Mouse (Mus musculus) bone marrow, adult 2 months (tissue): ENCODE measurements around the gene Pard6b. TPM values are rescaled to one million over a fixed set of nuclear protein-coding genes. Genes with fewer than 3 reads are reported as not detected.

Experiments used
- H3K27ac ChIP-seq: fragments of 200-500 bp; 2 replicates; pipeline ENCODE4 v1.5.1; 2012; ENCODE audit warnings: low read depth, mild to moderate bottlenecking, control low read depth, inconsistent platforms, low read length; ENCODE audit not compliant: control insufficient read depth, poor library complexity, insufficient read depth
- H3K4me1 ChIP-seq: fragments of 200-500 bp; 2 replicates; pipeline ENCODE4 v1.6.1; 2011; ENCODE audit warnings: low read length; ENCODE audit not compliant: control insufficient read depth, insufficient read depth
- H3K4me3 ChIP-seq: fragments of 200-500 bp; replicated peaks from 2 replicates; pipeline ENCODE3; 2011; ENCODE audit warnings: mild to moderate bottlenecking, low read depth, low read length, control low read depth; ENCODE audit not compliant: control insufficient read depth
- CTCF ChIP-seq: fragments of 200-500 bp; IDR thresholded peaks from 2 replicates; pipeline ENCODE4 v1.5.1; 2011; ENCODE audit warnings: low read length, control low read depth; ENCODE audit not compliant: control insufficient read depth, insufficient read depth
- POLR2A ChIP-seq: fragments of 200-500 bp; IDR thresholded peaks from 2 replicates; pipeline ENCODE4 v1.6.1; 2011; ENCODE audit warnings: low read depth, mild to moderate bottlenecking, control low read depth, low read length, borderline replicate concordance; ENCODE audit not compliant: control insufficient read depth
- WGBS: fragments of 180-500 bp; shearing (Covaris S2); methylation state at CpG from one replicate; pipeline ENCODE4 v1.1.7; 2018; 5-methylcytosine and 5-hydroxymethylcytosine counted together
- polyA plus RNA-seq: library from polyadenylated mRNA; stranded (reverse); fragments of >200 nt; gene quantifications from 2 replicates; pipeline ENCODE4 v1.2.4, GENCODE M21; 2011; ENCODE audit warnings: low replicate concordance; ENCODE audit not compliant: missing spikeins, insufficient read depth, insufficient read length

Pard6b gene
- polyA plus RNA-seq, 1 experiment: not detected

DNA sequence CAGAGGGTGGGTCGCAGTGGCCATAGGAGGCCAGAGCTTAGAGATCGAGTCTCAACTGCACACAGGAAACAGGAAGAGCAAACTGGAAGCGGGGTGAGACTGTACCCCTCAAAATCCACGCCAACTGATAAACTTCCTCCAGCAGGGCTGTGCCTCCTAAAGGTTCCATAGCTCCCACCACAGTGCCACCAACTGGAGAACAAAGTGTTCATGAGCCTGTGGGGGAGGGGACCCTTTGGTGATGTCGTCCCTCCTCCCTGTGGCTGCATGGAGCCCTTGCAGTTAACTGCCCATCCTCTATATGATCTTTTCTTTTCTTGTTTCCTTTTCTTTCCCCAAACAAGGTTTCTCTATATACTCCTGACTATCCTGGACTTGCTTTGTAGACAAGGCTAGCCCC, 32.9 kb downstream of the Pard6b start:
- Histone ChIP-seq H3K4me3 (no peak overlapping the region), H3K27ac (no peak overlapping the region), H3K4me1 (no peaks in the 10 kb centered on the region)
- WGBS: 15% methylated on average over 5 of the region's 5 CpGs
- TF ChIP-seq CTCF: no peak
- TF ChIP-seq POLR2A: no peak

DNA sequence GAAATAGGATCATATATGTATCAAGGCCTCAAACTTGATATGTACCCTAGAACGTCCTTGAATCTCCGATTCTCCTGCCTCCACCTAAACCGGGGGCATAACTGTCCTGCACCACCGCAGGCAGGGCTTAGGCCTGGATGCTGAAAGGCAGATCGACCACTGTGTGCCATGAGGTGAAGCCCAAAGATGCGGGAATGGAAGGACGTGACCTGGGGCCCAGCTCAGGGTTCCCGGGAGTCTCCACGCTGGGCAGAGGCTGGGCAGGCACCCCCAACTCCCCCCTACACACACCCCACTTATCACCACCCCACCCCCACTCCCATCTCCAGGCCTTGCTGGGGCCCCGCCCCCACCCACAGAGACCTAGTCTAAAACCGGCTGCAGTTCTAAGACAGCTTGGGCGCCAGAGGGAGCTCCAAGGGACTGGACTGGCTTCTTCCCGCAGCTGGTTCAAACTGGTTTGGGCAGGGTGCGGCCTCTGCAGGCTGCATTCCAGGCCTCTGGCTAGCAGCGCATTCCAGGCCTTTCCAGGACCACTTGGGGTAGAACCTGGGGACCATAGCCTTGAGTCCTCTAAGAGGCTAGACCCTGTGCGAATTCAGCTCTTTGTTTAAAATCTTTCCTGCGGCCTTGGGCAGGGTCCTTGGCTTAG, 34.0 kb downstream of the Pard6b start:
- TF ChIP-seq POLR2A (no peak), CTCF (no peak; the same call in 1 of the 2 replicates)
- WGBS: 45% methylated on average over 17 of the region's 17 CpGs
- no peaks in the 10 kb centered on the region for H3K4me1 ChIP-seq

DNA sequence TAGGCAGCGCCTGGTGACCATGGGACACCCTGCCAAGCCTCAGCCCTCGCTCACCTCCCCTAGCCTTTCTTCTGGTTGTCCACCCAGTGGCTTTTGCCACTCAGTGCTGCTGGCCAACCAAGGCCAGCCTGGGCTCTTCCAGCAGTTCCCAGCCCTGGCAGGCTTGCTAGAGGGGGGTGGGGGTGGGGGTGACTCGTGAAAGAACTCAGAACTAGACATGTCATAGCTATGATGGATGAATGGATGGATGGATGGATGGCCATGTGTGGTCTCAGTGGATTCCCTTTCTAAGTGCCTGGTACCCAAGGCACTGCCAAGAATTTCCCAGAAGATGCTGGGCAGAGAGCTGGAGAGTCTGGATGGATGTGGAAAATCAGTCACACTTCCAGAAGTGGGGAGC, 35.0 kb downstream of the Pard6b start:
- Histone ChIP-seq H3K4me3 (no peak overlapping the region), H3K4me1 (no peaks in the 10 kb centered on the region), H3K27ac (no peak overlapping the region)
- TF ChIP-seq CTCF (no peak), POLR2A (no peak)
- WGBS: 86% methylated on average over 3 of the region's 3 CpGs

More for the DNA sequence above, 34.0 kb downstream of the Pard6b start:
- H3K4me3 ChIP-seq: no peak overlapping the region
- H3K27ac ChIP-seq: no peak overlapping the region

GRCm38 (mm10) chr2:168117147-168117546, 36.3 kb downstream of the Pard6b start:
- WGBS: under 1% methylated on average over 37 of the region's 37 CpGs
- Histone ChIP-seq H3K27ac (no peak overlapping the region), H3K4me3 (peak overlapping the region; percentile 57), H3K4me1 (no peaks in the 10 kb centered on the region)
- TF ChIP-seq CTCF (peak; percentile 69), POLR2A (no peak)

DNA sequence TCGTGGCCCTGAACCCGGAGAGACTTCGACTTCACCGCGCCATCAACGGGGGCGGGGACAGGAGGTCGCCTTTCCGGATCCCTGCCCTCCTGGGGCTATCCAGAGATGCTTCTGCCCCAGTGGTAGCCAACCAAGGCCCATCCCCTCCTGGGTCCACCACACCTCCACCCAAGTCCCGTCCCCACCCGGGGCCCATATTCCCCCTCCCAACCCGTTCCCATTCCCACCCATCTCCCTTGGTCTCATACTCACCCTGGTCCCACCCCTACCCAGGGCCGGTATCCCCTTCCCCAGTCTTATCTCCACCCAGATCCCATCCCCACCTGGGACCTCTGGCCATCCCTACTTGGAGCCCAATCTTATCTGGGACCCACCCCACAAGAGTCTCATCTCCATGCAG, 36.7 kb downstream of the Pard6b start:
- H3K4me1 ChIP-seq: no peaks in the 10 kb centered on the region
- H3K4me3 ChIP-seq: peak overlapping the region; percentile 57
- 2% methylated on average over 13 of the region's 13 CpGs for WGBS
- H3K27ac ChIP-seq: no peak overlapping the region
- TF ChIP-seq POLR2A (no peak), CTCF (no peak)

GRCm38 (mm10) chr2:168117967-168118366, 37.2 kb downstream of the Pard6b start:
- Histone ChIP-seq H3K4me3 (no peak overlapping the region), H3K27ac (no peak overlapping the region), H3K4me1 (no peaks in the 10 kb centered on the region)
- TF ChIP-seq CTCF: no peak
- no peak for TF ChIP-seq POLR2A
- 6% methylated on average over 16 of the region's 16 CpGs for WGBS

DNA sequence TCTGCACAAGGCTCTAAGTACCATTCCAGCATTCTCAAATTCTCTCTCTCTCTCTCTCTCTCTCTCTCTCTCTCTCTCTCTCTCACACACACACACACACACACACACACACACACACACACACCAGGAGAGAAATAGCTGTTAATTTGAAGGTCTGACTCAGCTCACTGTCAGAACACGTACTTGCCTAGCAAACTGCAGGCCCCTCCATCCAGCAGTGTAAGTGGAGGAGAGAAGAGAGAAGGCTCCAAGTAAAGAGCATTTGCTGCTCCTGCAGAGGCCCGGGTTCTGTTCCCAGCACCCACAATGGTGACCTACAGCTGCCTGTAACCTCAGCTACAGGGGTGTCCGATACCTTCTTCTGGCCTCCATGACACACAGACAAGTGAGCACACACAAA, 37.7 kb downstream of the Pard6b start:
- 57% methylated on average over 3 of the region's 3 CpGs for WGBS
- TF ChIP-seq POLR2A: no peak
- TF ChIP-seq CTCF: no peak
- no peak overlapping the region for H3K4me3 ChIP-seq
- no peak overlapping the region for H3K27ac ChIP-seq
- H3K4me1 ChIP-seq: no peaks in the 10 kb centered on the region

- Histone ChIP-seq H3K27ac (no peak overlapping the region), H3K4me1 (no peaks in the 10 kb centered on the region), H3K4me3 (no peak overlapping the region)
- no peak for TF ChIP-seq CTCF
- no peak for TF ChIP-seq POLR2A
- 4% methylated on average over 12 of the region's 12 CpGs for WGBS
Measured at GRCm38 (mm10) chr2:168119123-168119522, 38.3 kb downstream of the Pard6b start.

- Histone ChIP-seq H3K27ac (no peak overlapping the region), H3K4me1 (no peaks in the 10 kb centered on the region), H3K4me3 (no peak overlapping the region)
- TF ChIP-seq CTCF: no peak
- TF ChIP-seq POLR2A: no peak
- 60% methylated on average over 4 of the region's 4 CpGs for WGBS
Measured at GRCm38 (mm10) chr2:168120906-168121305, 40.1 kb downstream of the Pard6b start.
